Mouse (Mus musculus) limb, embryonic 11.5 days (tissue): Measurements from ENCODE around the gene Creb3l1. TPM values are rescaled to one million over a fixed set of nuclear protein-coding genes. Genes with fewer than 3 reads are reported as not detected.

ENCODE experiments used
- ATAC-seq: fragments of 200-750 bp; cut with Nextera tagmentation; 2 replicates; pipeline ENCODE4 v1.8.0; 2017; ENCODE audit warnings: low read depth; ENCODE audit not compliant: insufficient number of reproducible peaks, low FRiP score, low TSS enrichment
- DNase-seq: peaks from one replicate; pipeline ENCODE4 v3.0.0-alpha.2; 2015; ENCODE audit warnings: low spot score
- H3K27ac ChIP-seq: fragments of 300-500 bp; sonication (generic); replicated peaks from 2 replicates; pipeline ENCODE4 v1.5.1; 2014; ENCODE audit warnings: low read depth, mild to moderate bottlenecking, low read length
- H3K27me3 ChIP-seq: fragments of 300-500 bp; sonication (generic); 2 replicates; pipeline ENCODE4 v1.6.1; 2014; ENCODE audit warnings: mild to moderate bottlenecking, low read length, mixed read lengths; ENCODE audit not compliant: control insufficient read depth, insufficient read depth
- H3K36me3 ChIP-seq: fragments of 300-500 bp; sonication (generic); 2 replicates; pipeline ENCODE4 v1.6.1; 2014; ENCODE audit warnings: mild to moderate bottlenecking, low read length, moderate library complexity, mixed read lengths; ENCODE audit not compliant: control insufficient read depth, insufficient read depth
- H3K4me1 ChIP-seq: fragments of 300-500 bp; sonication (generic); 2 replicates; pipeline ENCODE4 v1.6.1; 2014; ENCODE audit warnings: low read length, mixed read lengths; ENCODE audit not compliant: control insufficient read depth, insufficient read depth
- H3K4me2 ChIP-seq: fragments of 300-500 bp; sonication (generic); 2 replicates; pipeline ENCODE4 v1.6.1; 2014; ENCODE audit warnings: low read depth, mild to moderate bottlenecking, moderate library complexity; ENCODE audit not compliant: severe bottlenecking
- H3K4me3 ChIP-seq: fragments of 300-500 bp; sonication (generic); 2 replicates; pipeline ENCODE4 v1.5.1; 2014; ENCODE audit warnings: low read depth, low read length
- H3K9ac ChIP-seq: fragments of 300-500 bp; sonication (generic); 2 replicates; pipeline ENCODE4 v1.6.1; 2014; ENCODE audit warnings: mild to moderate bottlenecking, low read length
- H3K9me3 ChIP-seq: fragments of 300-500 bp; sonication (generic); 2 replicates; pipeline ENCODE4 v1.6.1; 2016; ENCODE audit warnings: low read length; ENCODE audit not compliant: control insufficient read depth
- WGBS: fragments of 180-500 bp; shearing (Covaris S2); extraction: QIAGEN DNeasy Blood & Tissue Kit; methylation state at CpG from one replicate; pipeline ENCODE4 v1.1.7; 2014; 5-methylcytosine and 5-hydroxymethylcytosine counted together
- polyA plus RNA-seq: library from polyadenylated mRNA; unstranded; fragments of >200 nt; fragmentation: Nextera tagmentation; extraction: Ambion mirVana; gene quantifications from 2 replicates; pipeline ENCODE4 v1.2.1, GENCODE M21; 2014

Creb3l1 gene
- polyA plus RNA-seq, 1 experiment from 2014 or later = 0.85 TPM

DNA sequence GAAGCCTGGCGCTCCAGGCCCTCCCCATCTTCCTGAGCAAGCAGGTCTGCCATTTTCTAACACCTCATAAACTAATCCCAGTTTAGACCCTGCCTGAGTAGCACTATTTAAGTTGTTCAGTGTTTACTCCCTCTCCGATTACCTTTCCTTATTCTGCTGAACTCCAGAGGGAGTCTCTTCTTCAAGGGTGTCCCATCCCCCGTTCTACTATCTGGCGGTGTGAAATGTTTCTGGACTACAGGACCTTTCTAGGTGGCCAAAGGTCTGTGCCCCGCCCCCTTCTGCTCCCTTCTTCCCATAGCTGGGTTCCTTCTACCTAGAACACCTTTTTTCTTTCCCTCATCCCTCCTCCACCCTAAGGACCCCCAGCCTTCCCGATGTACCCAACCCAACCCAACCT is 36.0 kb upstream of the Creb3l1 start:
- Histone ChIP-seq H3K4me2 (peak overlapping the region; percentile 99), H3K4me1 (peaks cover 13% of the 10 kb centered on the region), H3K9ac (no peak overlapping the region), H3K36me3 (no peaks in the 10 kb centered on the region), H3K27ac (no peak overlapping the region), H3K4me3 (peak overlapping the region; percentile 52), H3K9me3 (no peaks in the 10 kb centered on the region), H3K27me3 (peaks cover 16% of the 10 kb centered on the region)
- DNase-seq = no peak
- ATAC-seq = no peak
- 12% methylated on average over 6 of the region's 6 CpGs for WGBS

- Histone ChIP-seq H3K4me2 (peak overlapping the region; percentile 99), H3K4me3 (peak overlapping the region; percentile 52), H3K4me1 (peaks cover 13% of the 10 kb centered on the region), H3K9ac (peak overlapping the region; percentile 58), H3K27ac (no peak overlapping the region), H3K36me3 (no peaks in the 10 kb centered on the region), H3K27me3 (peaks cover 16% of the 10 kb centered on the region), H3K9me3 (no peaks in the 10 kb centered on the region)
- DNase-seq (peak; percentile 65), ATAC-seq (peak; percentile 60)
- under 1% methylated on average over 63 of the region's 63 CpGs for WGBS
These were observed 35.3 kb upstream of the Creb3l1 start for GRCm38 (mm10) chr2:92059481-92060220.

DNA sequence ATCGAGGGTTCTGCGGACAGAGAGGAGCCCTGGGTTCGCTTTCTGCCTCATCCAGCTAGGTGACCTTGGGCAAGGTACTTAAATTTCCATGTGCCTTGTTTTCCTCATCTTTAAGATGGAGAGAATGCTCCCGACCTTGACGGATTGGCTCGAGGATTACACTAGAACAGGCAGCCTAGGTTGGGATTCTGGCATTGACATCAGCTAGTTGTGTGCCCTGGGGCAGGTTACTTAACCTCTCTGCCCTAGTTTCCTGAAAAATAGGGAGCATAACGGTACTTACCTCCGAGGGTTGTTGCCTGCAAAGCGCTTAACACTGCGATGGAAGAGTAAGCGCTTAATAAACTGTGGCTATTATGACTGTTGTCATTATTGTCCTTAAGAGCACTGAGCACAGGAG is 34.6 kb upstream of the Creb3l1 start:
- H3K27me3 ChIP-seq = peaks cover 16% of the 10 kb centered on the region
- H3K9me3 ChIP-seq = no peaks in the 10 kb centered on the region
- ATAC-seq = no peak
- peak overlapping the region; percentile 50; the same call in 1 of the 2 replicates for H3K9ac ChIP-seq
- 4% methylated on average over 11 of the region's 11 CpGs for WGBS
- no peak overlapping the region for H3K27ac ChIP-seq
- no peaks in the 10 kb centered on the region for H3K36me3 ChIP-seq
- peaks cover 13% of the 10 kb centered on the region for H3K4me1 ChIP-seq
- H3K4me3 ChIP-seq = peak overlapping the region; percentile 52
- H3K4me2 ChIP-seq = peak overlapping the region; percentile 99
- no peak for DNase-seq

DNA sequence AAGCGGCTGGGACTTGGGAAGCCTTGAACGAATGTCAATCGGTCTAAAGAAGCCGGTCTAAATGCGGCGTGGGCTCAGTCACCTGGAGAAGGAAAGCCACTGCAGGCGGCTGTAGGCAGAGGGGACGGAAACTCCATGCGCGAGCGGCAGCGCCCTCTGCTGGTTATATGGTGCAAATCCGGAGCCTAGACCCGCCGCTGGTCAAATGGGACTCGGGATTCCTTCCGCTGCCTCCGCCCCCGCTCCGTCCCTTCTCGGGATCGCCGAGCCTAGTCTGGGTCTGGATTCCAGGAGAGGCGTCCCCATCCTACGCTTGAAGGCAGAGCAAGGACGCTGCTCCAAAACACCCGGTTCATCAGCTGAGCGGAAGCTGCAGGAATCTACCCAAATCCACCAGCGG is 34.2 kb upstream of the Creb3l1 start:
- no peak for ATAC-seq
- H3K4me1 ChIP-seq = peaks cover 13% of the 10 kb centered on the region
- under 1% methylated on average over 29 of the region's 29 CpGs for WGBS

DNA sequence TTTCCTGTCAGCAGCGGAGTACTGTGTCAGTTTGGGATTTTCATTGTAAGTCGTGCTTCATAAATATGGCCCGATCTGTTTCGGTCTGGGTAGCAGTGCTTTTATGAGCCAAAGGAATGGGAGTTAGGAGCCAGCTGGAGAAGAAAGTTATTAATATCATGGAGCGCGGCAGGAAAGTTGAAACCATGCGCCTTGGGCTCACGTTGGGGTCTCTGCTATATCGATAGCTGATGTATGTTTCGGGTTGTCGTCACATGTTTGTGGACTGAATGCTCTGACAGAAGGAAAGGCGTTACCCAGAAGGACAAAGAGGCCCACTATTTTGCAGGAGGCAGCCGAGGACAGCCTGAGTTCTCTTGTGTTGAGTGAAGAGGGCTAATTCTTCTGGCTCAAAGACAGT is 32.5 kb upstream of the Creb3l1 start:
- WGBS = 70% methylated on average over 13 of the region's 13 CpGs
- no peak overlapping the region for H3K27ac ChIP-seq
- no peaks in the 10 kb centered on the region for H3K36me3 ChIP-seq
- ATAC-seq (no peak), DNase-seq (peak; percentile 23)
- no peak overlapping the region for H3K9ac ChIP-seq
- H3K4me2 ChIP-seq = no peak overlapping the region
- H3K27me3 ChIP-seq = peaks cover 16% of the 10 kb centered on the region
- H3K4me3 ChIP-seq = no peak overlapping the region
- peaks cover 13% of the 10 kb centered on the region for H3K4me1 ChIP-seq
- H3K9me3 ChIP-seq = no peaks in the 10 kb centered on the region

More for the DNA sequence above, 34.2 kb upstream of the Creb3l1 start:
- Histone ChIP-seq H3K27ac (no peak overlapping the region), H3K9me3 (no peaks in the 10 kb centered on the region), H3K27me3 (peaks cover 16% of the 10 kb centered on the region), H3K36me3 (no peaks in the 10 kb centered on the region), H3K4me2 (peak overlapping the region; percentile 99), H3K4me3 (peak overlapping the region; percentile 52), H3K9ac (peak overlapping the region; percentile 50; the same call in 1 of the 2 replicates)
- peak; percentile 96 for DNase-seq

- DNase-seq = peak; percentile 76
- ATAC-seq = peak; percentile 33; the same call in 1 of the 2 replicates
- H3K4me2 ChIP-seq = peak overlapping the region; percentile 71
- peak overlapping the region; percentile 79 for H3K27ac ChIP-seq
- peaks cover 13% of the 10 kb centered on the region for H3K4me1 ChIP-seq
- H3K9me3 ChIP-seq = no peaks in the 10 kb centered on the region
- H3K4me3 ChIP-seq = peak overlapping the region; percentile 30
- H3K9ac ChIP-seq = peak overlapping the region; percentile 66
- H3K27me3 ChIP-seq = peaks cover 13% of the 10 kb centered on the region
- WGBS = 2% methylated on average over 14 of the region's 14 CpGs
- H3K36me3 ChIP-seq = no peaks in the 10 kb centered on the region
These were observed 31.5 kb upstream of the Creb3l1 start for GRCm38 (mm10) chr2:92055831-92056236.

- peaks cover 11% of the 10 kb centered on the region for H3K27me3 ChIP-seq
- no peaks in the 10 kb centered on the region for H3K36me3 ChIP-seq
- peak overlapping the region; percentile 79 for H3K27ac ChIP-seq
- peaks cover 13% of the 10 kb centered on the region for H3K4me1 ChIP-seq
- H3K4me2 ChIP-seq = peak overlapping the region; percentile 71
- H3K4me3 ChIP-seq = peak overlapping the region; percentile 30
- peak; percentile 66 for ATAC-seq
- DNase-seq = peak; percentile 94
- H3K9me3 ChIP-seq = no peaks in the 10 kb centered on the region
- peak overlapping the region; percentile 66 for H3K9ac ChIP-seq
- 4% methylated on average over 38 of the region's 38 CpGs for WGBS
These were observed 31.0 kb upstream of the Creb3l1 start for GRCm38 (mm10) chr2:92055101-92055813.

DNA sequence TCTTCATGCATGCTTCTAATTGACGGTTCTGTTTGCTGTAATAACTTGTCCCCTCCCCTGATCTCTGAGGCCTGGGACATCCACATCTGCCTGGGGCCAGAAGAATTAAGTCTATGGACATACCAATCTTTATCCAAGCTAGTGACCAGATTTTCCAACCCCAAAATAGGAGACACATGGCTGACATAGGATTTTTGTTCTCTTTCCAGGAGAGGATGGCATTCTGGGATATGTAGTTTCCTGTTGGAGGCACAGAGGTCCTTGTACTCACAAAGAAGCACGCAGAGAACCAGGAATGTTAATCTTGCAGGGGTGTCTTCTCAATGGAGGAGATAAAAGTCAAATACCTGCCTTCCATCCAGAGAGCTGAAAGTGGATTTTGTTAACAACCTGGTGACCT is 28.5 kb upstream of the Creb3l1 start:
- Histone ChIP-seq H3K4me2 (no peak overlapping the region), H3K36me3 (no peaks in the 10 kb centered on the region), H3K9ac (no peak overlapping the region), H3K9me3 (no peaks in the 10 kb centered on the region), H3K27me3 (no peaks in the 10 kb centered on the region), H3K4me1 (peaks cover 5% of the 10 kb centered on the region; the same call in 1 of the 2 replicates), H3K4me3 (no peak overlapping the region), H3K27ac (no peak overlapping the region)
- DNase-seq (no peak), ATAC-seq (no peak)
- WGBS = 53% methylated on average over 2 of the region's 2 CpGs
